Mouse (Mus musculus) hindbrain, embryonic 11.5 days (tissue): ENCODE measurements around the gene Snx11. TPM values are rescaled to one million over a fixed set of nuclear protein-coding genes. Genes with fewer than 3 reads are reported as not detected.

Source experiments
- ATAC-seq: fragments of 200-750 bp; cut with Nextera tagmentation; 2 replicates; pipeline ENCODE4 v1.8.0; 2017; ENCODE audit warnings: mild to moderate bottlenecking, moderate TSS enrichment, moderate library complexity; ENCODE audit not compliant: low FRiP score
- DNase-seq: peaks from one replicate; pipeline ENCODE4 v3.0.0-alpha.2; 2015; ENCODE audit warnings: low spot score
- H3K27ac ChIP-seq: fragments of 300-500 bp; sonication (generic); 2 replicates; pipeline ENCODE4 v1.5.1; 2014; ENCODE audit warnings: mild to moderate bottlenecking, low read depth, low read length
- H3K27me3 ChIP-seq: fragments of 300-500 bp; sonication (generic); 2 replicates; pipeline ENCODE4 v1.6.1; 2014; ENCODE audit warnings: mild to moderate bottlenecking, low read length, moderate library complexity, mixed read lengths; ENCODE audit not compliant: control insufficient read depth, insufficient read depth
- H3K36me3 ChIP-seq: fragments of 300-500 bp; sonication (generic); 2 replicates; pipeline ENCODE4 v1.6.1; 2014; ENCODE audit warnings: mild to moderate bottlenecking, low read length, moderate library complexity, mixed read lengths; ENCODE audit not compliant: control insufficient read depth, insufficient read depth
- H3K4me1 ChIP-seq: fragments of 300-500 bp; sonication (generic); replicated peaks from 2 replicates; pipeline ENCODE4 v1.6.1; 2014; ENCODE audit warnings: low read length, mixed read lengths; ENCODE audit not compliant: control insufficient read depth, insufficient read depth
- H3K4me2 ChIP-seq: fragments of 300-500 bp; sonication (generic); replicated peaks from 2 replicates; pipeline ENCODE4 v1.6.1; 2014; ENCODE audit warnings: mild to moderate bottlenecking, low read depth, low read length
- H3K4me3 ChIP-seq: fragments of 300-500 bp; sonication (generic); 2 replicates; pipeline ENCODE4 v1.5.1; 2014; ENCODE audit warnings: low read depth, low read length
- H3K9ac ChIP-seq: fragments of 300-500 bp; sonication (generic); 2 replicates; pipeline ENCODE4 v1.6.1; 2014; ENCODE audit warnings: low read depth, low read length
- H3K9me3 ChIP-seq: fragments of 300-500 bp; sonication (generic); 2 replicates; pipeline ENCODE4 v1.6.1; 2016; ENCODE audit warnings: low read length; ENCODE audit not compliant: control insufficient read depth
- WGBS: fragments of 180-500 bp; shearing (Covaris S2); extraction: QIAGEN DNeasy Blood & Tissue Kit; methylation state at CpG from one replicate; pipeline ENCODE4 v1.1.7; 2014; 5-methylcytosine and 5-hydroxymethylcytosine counted together
- polyA plus RNA-seq: library from polyadenylated mRNA; unstranded; fragments of >200 nt; fragmentation: Nextera tagmentation; extraction: Ambion mirVana; gene quantifications from 2 replicates; pipeline ENCODE4 v1.2.1, GENCODE M21; 2014

Snx11 gene
- polyA plus RNA-seq, 1 experiment from 2014 or later: 13.8 TPM

DNA sequence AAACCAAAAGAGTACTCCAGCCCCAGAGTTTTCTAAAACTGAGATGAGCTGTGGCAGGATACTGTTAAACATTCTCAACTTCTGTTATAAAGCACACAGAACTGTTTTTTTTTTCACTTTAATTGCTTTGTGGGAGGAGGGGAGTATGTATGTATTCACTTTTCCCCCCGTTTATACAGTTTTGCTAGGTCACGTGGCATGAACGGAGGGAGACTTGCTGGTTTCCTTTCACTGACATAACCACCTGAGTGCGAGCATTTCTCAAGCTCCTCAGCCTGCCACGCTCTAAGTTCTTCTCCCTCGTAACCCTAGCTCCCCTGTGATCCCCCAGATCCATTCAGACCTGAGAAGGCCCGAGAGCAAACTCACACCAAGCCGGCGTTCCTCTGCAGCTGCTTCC is 4.9 kb downstream of the Snx11 start:
- H3K9me3 ChIP-seq: no peaks in the 10 kb centered on the region
- no peak overlapping the region for H3K27ac ChIP-seq
- H3K9ac ChIP-seq: no peak overlapping the region
- peaks cover 16% of the 10 kb centered on the region for H3K36me3 ChIP-seq
- H3K4me3 ChIP-seq: no peak overlapping the region
- no peak overlapping the region for H3K4me2 ChIP-seq
- peaks cover 5% of the 10 kb centered on the region for H3K4me1 ChIP-seq
- WGBS: 90% methylated on average over 9 of the region's 9 CpGs
- no peak for ATAC-seq
- no peak for DNase-seq
- no peaks in the 10 kb centered on the region for H3K27me3 ChIP-seq

DNA sequence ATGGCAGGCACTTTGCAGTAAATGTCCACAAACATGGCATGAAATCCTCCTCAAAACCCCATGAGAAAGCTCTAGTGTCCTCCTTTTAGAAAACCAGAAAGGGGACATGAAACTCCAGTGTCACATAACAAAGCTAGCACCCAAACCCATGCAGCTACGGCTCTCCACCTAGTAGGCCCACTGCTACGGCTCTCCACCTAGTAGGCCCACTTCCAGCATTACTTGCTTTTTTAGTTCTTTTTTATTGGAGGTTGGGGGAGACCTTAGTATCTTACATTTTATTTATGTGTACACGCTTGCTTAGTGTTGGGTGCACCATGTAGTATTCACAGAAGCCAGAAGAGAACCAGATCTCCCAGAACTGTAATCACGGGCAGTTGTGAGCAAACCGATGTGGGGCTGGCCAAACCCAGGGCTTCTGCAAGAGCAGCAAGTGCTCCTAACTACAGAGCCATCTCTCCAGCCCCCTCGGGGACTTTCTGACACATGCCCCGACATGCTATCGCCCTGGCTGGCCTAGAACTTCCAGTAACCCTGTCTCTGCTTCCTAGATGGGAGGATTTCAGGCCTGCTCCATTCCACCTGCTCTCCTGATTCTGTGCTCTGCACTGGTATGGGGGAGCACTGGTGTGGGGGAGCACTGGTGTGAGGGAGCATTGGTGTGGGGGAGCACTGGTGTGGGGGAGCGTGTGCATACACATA is 5.9 kb downstream of the Snx11 start:
- DNase-seq (no peak), ATAC-seq (no peak)
- no peak overlapping the region for H3K4me3 ChIP-seq
- no peak overlapping the region for H3K27ac ChIP-seq
- no peaks in the 10 kb centered on the region for H3K9me3 ChIP-seq
- no peaks in the 10 kb centered on the region for H3K27me3 ChIP-seq
- H3K36me3 ChIP-seq: peaks cover 16% of the 10 kb centered on the region
- WGBS: 92% methylated on average over 9 of the region's 9 CpGs
- H3K4me1 ChIP-seq: peaks cover 7% of the 10 kb centered on the region
- no peak overlapping the region for H3K9ac ChIP-seq
- H3K4me2 ChIP-seq: no peak overlapping the region

DNA sequence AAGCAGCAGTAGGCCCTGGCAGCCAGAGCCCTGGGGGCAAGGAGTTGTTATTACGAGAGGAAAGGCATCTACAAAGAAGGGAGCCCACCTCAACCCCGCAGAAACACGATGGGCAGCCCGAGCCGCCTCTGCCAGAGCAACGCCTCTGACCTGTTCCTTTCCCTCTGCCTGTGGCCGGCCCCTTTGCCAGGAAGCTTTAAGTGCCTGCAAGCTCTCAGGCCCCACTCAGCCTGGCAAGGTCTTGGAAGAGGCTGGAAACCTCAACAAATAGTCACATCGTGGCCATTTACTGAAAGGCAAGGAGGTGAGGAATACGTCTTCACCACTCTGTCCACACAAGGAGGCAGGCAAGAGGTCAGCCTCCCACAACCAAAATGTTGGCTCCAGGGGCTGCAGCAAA is 9.1 kb downstream of the Snx11 start:
- ATAC-seq: no peak
- Histone ChIP-seq H3K4me1 (peaks cover 7% of the 10 kb centered on the region), H3K27me3 (no peaks in the 10 kb centered on the region), H3K4me3 (no peak overlapping the region), H3K9me3 (no peaks in the 10 kb centered on the region), H3K27ac (peak overlapping the region; percentile 72), H3K36me3 (peaks cover 16% of the 10 kb centered on the region), H3K4me2 (no peak overlapping the region), H3K9ac (peak overlapping the region; percentile 31; the same call in 1 of the 2 replicates)
- 73% methylated on average over 9 of the region's 9 CpGs for WGBS
- DNase-seq: no peak

DNA sequence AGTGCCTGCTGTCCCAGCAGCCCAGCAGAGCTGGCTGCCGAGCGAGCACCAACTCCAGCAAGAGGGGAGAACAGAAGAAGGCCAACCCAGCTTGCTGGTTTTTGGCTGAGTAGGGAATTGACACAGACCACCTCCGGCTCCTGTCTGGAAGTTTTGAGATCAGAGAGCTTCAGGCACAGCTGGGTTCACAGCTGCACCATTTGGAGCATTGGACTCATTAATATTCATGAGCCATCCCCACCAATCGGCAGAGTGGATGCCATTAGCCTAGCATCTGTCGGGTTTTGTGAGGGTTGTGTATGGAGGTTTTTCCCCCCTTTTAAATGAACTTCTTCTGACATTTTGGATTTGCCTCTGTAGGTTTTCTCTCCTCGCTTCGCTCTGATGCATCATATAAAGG is 10.3 kb downstream of the Snx11 start:
- Histone ChIP-seq H3K4me3 (no peak overlapping the region), H3K9me3 (no peaks in the 10 kb centered on the region), H3K27me3 (no peaks in the 10 kb centered on the region), H3K36me3 (peaks cover 16% of the 10 kb centered on the region), H3K4me2 (no peak overlapping the region), H3K9ac (no peak overlapping the region), H3K4me1 (peaks cover 7% of the 10 kb centered on the region), H3K27ac (peak overlapping the region; percentile 72)
- DNase-seq (peak; percentile 67), ATAC-seq (peak; percentile 73)
- WGBS: 21% methylated on average over 7 of the region's 7 CpGs

DNA sequence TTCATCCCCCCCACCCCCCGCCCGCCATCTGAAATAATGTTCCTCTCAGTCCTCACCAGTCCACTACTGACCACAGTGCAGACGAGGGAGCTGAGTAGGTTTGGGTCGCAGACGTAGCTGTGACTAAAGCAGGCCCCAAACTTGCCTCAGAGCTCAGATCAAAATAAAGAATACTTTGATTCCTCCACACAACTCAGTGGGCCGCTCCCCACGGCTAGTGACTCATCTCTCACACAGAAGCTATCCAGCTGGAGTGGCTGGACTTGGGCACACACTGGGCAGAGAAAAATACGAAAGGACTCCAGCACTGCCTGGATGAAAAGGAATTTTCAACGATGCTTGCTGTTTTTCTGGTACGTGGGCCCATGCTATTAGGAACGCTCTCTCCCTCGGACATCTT is 10.8 kb downstream of the Snx11 start:
- Histone ChIP-seq H3K27me3 (no peaks in the 10 kb centered on the region), H3K36me3 (peaks cover 16% of the 10 kb centered on the region), H3K4me3 (no peak overlapping the region), H3K27ac (peak overlapping the region; percentile 70), H3K9ac (no peak overlapping the region), H3K4me2 (no peak overlapping the region), H3K9me3 (no peaks in the 10 kb centered on the region), H3K4me1 (peaks cover 7% of the 10 kb centered on the region)
- DNase-seq (no peak), ATAC-seq (no peak)
- WGBS: 77% methylated on average over 12 of the region's 12 CpGs

DNA sequence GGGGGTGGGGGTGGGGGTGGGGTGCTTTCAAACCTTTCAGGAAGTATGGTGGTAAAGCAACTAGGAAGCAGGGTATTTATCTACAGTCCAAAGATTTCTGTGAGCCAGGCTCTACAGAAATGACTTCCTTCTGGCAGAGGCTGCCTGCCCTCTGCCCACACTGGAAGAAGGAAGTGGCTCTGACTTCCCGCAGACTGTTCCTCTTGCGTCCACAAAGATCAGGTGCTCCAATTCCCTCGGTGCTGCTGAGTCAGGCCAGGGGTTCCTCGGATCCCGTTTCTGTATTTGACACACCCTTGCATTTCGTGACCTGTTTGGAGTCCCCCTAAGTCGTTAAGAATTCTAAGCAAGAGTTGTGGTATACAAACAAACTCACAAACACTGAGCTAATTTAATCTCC is 11.7 kb downstream of the Snx11 start:
- Histone ChIP-seq H3K4me3 (no peak overlapping the region), H3K36me3 (peaks cover 13% of the 10 kb centered on the region), H3K27me3 (no peaks in the 10 kb centered on the region), H3K4me2 (no peak overlapping the region), H3K9me3 (no peaks in the 10 kb centered on the region), H3K27ac (no peak overlapping the region), H3K4me1 (peaks cover 7% of the 10 kb centered on the region), H3K9ac (no peak overlapping the region)
- DNase-seq (no peak), ATAC-seq (no peak)
- 82% methylated on average over 7 of the region's 7 CpGs for WGBS

DNA sequence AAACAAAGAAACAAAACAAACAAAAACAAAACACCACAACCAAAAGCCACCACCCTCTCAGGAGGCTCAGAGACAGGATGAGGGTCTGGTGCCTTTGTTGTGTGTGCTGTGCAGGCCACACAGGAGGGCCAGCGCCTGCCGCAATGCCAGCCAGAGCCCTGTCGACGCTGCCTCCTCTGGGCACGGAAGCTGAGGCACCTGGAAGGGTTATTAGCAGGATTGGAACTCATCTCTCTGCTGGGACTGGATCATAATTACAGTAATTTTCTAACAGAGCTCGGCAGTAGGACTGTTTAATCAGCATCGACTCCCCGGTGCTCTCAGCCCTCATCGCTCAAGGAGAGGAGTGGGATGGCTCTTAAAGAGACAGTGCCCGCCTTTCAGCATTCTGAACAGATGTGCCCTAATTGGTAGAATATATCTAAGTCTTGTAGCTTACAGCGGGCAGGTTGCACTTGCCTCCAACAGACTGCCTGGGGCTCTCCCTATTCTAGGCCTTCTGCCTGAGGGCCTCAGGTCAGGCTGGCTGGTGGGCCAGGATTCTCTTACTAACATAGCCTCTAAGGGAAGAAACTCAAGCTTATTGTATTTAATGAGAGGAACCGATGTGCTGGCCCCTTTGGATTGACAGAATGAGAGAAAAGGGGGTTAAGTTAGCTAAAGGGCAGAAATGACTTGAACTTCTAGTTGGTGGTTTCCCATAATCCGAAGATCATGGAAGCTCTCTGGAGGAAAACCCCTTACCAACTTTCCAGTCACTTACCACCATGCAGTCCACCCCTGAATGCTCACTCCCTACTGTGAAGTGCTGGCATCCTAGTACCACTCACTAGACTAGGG is 12.6 kb downstream of the Snx11 start:
- DNase-seq (no peak), ATAC-seq (no peak)
- Histone ChIP-seq H3K27ac (no peak overlapping the region), H3K27me3 (no peaks in the 10 kb centered on the region), H3K9me3 (no peaks in the 10 kb centered on the region), H3K4me1 (peaks cover 7% of the 10 kb centered on the region), H3K9ac (no peak overlapping the region), H3K4me2 (no peak overlapping the region; the same call in 1 of the 2 replicates), H3K4me3 (no peak overlapping the region), H3K36me3 (peaks cover 9% of the 10 kb centered on the region; the same call in 1 of the 2 replicates)
- 30% methylated on average over 13 of the region's 13 CpGs for WGBS

DNA sequence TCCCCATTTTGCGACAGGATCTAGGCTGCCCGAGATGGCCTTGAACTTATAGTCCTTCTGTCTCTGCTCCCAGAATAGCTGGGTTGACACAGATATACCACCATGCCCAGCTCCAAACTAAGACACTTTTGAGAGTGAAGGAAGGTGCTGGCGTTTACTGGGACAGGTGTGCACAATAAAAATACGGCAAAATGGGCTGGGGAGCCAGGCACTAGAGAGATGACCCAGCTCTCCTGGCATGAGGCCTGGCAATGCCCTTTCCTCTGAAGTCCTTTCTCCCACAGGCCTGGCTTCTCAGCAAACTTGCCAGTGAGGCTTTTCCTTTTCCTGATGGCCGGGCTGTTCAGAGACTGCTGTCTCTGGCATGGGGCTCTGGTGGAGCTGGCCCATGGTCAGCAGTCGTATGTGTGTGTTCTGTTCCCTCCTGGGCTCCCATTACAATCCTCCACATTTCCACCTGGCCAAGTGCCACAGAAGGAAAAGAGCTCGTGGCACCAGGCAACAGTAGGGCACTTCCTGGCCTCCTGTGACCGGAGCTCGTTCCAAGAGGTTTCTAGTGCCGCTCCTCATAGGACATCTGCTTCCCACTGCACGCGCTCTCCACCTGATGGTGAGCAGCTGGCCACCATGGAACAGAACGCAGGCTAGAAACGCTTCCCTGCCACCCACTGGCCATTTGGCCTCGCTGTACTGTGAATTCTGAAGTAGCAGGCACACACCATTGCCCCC is 14.5 kb downstream of the Snx11 start:
- no peak overlapping the region for H3K27ac ChIP-seq
- no peak overlapping the region for H3K4me2 ChIP-seq
- 70% methylated on average over 15 of the region's 15 CpGs for WGBS
- DNase-seq: no peak
- H3K4me1 ChIP-seq: peaks cover 6% of the 10 kb centered on the region
- 0 out of 2 replicates have a peak, but pooled peaks cover 2% of the 10 kb centered on the region for H3K36me3 ChIP-seq
- H3K9ac ChIP-seq: no peak overlapping the region
- H3K4me3 ChIP-seq: no peak overlapping the region
- no peaks in the 10 kb centered on the region for H3K9me3 ChIP-seq
- ATAC-seq: no peak
- no peaks in the 10 kb centered on the region for H3K27me3 ChIP-seq
